Mouse (Mus musculus): ENCODE data around the gene Smg9. TPM values are rescaled to one million over a fixed set of nuclear protein-coding genes. Genes with fewer than 3 reads are reported as not detected.

The Smg9 gene
- 15.6 and 21.3 TPM in 2 replicates for total RNA-seq (2017)

DNA sequence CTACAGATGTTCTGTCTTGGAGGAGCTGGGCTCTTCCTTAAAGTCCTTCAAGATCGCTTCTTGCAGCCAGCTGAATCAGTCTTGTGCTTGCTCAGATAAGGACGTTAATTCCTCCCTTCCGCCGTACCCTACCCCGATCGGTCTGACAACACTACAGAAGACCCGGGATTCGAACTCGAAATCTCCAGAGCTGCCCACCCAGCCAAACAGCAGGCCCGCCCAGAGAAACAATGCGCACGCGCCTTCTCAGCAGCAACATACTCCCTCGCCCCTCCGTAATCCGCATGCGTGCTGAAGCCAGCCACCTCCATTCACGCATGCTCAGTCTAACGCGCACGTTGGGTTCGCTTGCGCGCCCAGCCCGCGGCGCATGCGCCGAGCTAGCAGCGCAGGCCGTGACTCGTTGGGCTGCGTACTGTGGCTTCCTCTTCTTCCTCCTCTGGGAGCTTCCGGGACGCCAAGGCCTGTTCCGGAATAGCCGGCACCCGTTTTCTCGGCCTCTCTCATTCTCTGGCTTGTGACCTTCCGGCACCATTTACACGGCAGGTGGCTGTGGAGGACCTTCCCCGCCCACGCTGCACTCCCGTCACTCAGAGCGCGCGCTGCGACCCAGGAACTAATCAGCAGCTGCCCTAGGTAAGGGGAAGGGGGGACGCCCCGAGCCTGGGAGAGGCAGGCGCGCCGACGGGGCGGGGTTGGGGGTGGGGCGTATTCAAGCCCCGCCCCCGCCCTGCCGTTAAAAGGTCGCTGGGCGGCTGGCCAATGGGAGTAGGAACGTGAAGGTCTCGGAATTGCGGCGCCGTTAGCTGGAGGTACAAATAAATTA, at the start of gene Smg9:
Gene Smg9, plus strand, starts transcription at position 364 of the 826 bp plus-strand sequence.
- ATAC-seq (replicated peaks in 1 of 2; ENCODE audit: insufficient read depth in 1 of 2, low FRiP score in 2 of 2, low TSS enrichment in 1 of 2, low read depth in 1 of 2, poor library complexity in 2 of 2, severe bottlenecking in 2 of 2) = peak; percentile 81

DNA sequence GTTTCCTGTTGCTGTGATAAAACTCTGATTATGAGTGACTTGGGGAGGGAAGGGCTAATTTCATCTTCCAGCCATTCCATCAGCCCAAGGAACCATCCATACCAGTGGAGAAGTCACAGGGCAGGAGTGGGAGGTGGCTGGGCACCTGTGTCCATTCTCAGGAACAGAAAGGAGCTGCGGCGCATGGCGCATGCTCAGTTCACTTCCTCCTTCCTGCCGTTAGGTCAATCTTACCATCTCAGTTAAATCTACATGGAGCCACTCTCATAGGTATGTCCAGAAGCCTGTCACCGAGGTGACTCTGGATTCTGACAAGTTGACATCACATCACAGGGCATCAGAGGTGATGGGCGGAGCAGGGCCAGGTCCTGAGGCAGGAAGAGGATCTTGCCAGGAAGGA, 43.8 kb upstream of the Smg9 start:
- ATAC-seq (replicated peaks in 1 of 2; ENCODE audit: insufficient read depth in 1 of 2, low FRiP score in 2 of 2, low TSS enrichment in 1 of 2, low read depth in 1 of 2, poor library complexity in 2 of 2, severe bottlenecking in 2 of 2) = no peak

DNA sequence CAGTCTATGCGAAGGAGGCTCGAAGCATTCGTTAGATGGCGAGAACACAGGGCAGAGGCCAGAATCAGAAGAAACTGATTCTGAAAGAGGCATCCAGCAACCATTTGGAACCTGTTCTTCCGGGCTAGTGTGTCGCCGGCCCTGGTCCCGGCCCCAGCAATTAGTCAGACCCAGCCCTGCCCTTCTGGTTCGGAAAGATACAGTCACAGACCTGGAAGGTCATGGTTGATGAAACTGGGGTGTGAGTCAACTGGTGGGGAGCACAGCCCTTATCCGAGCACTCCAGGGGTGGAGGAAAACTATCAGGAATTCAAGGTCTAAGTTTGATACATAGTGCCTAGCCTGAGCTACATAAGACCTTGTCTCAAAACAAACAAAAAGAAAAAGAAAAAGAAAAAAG, 43.3 kb upstream of the Smg9 start:
- ATAC-seq (replicated peaks in 1 of 2; ENCODE audit: insufficient read depth in 1 of 2, low FRiP score in 2 of 2, low TSS enrichment in 1 of 2, low read depth in 1 of 2, poor library complexity in 2 of 2, severe bottlenecking in 2 of 2) = no peak

DNA sequence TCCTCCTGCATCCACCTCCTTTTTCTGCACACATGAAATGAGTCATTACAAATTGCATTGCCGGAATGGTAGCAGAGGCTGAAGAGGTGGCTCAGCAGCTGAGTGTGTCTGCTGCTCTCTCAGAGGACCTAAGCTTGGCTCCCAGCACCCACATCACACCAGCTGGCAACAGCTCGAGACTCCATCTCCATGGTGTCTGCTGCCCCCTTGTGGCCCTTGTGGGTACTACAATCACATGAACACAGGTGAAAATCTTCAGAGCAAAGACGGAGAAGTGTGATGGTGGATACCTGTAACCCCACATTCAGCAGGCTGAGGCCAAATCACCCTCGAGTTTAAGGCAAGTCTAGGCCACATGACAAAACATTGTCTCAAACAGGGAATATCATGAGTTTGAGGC, 41.5 kb upstream of the Smg9 start:
- ATAC-seq (replicated peaks in 1 of 2; ENCODE audit: insufficient read depth in 1 of 2, low FRiP score in 2 of 2, low TSS enrichment in 1 of 2, low read depth in 1 of 2, poor library complexity in 2 of 2, severe bottlenecking in 2 of 2) = no peak

DNA sequence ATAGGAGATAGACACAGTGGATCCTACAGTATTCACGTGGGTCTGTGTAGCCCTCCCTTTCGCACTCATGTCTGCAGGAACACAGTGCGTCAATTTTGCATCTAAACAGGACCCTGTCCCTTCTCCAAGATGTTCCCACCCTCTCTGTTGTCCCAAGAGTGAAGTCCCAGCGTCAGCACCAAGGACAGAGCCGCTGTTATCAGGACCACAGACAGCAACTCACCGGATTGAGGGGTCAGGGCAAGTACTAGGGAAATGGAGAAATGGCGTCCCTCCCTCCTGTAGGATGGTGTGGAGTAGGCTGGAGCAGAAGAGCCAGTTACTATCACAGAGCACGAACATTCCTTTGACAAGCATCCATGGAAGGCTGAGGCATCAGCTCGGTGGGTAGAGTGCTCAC, 40.1 kb upstream of the Smg9 start:
- peak in 1 of 2 experiments; percentile 36; a peak in 1 of 4 replicates for ATAC-seq (replicated peaks in 1 of 2; ENCODE audit: insufficient read depth in 1 of 2, low FRiP score in 2 of 2, low TSS enrichment in 1 of 2, low read depth in 1 of 2, poor library complexity in 2 of 2, severe bottlenecking in 2 of 2)

DNA sequence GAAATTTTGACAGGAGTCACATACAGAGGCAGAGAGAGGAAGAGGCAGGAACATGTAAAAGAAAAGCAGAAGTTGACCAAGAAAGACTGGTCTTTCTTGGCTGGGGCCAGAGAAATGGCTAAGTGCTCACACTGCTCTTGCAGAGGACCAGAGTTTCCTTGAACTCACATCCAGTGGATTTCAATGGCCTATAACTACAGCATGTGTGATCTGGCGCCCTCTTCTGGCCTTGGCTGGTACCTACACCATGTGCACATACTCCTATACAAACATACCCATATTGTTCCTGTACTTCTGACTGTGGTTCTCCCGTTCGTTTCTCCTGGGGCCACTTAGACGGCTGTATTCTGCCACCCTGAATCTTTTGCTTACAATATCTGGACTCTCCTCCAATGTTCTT, 38.4 kb upstream of the Smg9 start:
- ATAC-seq (replicated peaks in 1 of 2; ENCODE audit: insufficient read depth in 1 of 2, low FRiP score in 2 of 2, low TSS enrichment in 1 of 2, low read depth in 1 of 2, poor library complexity in 2 of 2, severe bottlenecking in 2 of 2) = peak; percentile 23 to 27; a peak in 2 of 4 replicates

DNA sequence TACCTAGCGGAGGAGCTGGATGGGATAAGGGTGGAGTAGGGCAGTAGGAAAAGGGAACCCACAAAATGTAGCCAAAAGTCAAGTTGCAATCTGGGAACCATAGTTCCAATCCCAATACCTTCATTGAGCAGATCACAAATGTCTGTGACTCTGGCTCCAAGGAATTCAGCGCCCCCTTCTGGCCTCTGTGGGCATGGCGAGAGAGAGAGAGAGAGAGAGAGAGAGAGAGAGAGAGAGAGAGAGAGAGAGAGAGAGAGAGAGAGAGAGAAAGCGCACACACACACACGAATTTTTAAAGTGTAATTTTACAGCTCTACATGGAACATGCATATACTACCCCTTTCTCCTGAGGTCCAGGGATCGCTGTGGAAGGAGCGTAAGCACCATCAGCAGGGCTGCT, 36.2 kb upstream of the Smg9 start:
- ATAC-seq (replicated peaks in 1 of 2; ENCODE audit: insufficient read depth in 1 of 2, low FRiP score in 2 of 2, low TSS enrichment in 1 of 2, low read depth in 1 of 2, poor library complexity in 2 of 2, severe bottlenecking in 2 of 2) = no peak

DNA sequence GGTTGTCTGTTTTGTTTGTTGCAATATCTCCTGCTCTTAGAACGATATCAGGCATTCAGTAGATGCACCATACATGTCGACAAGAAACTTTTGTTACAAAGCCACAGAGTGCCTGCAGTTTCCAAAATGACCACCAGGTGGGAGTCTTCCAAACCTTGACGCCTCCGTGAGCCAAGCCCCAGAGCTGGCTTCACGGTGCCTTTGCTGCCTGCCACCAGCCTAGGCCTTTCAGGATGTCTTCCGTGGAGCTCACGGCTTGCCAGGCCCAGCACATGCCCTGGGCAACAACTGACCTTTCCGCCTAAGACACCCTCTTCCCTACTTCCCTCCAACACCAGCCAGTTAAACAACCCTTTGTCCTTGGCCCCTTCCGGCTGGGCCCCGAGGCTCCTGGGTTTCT, 34.6 kb upstream of the Smg9 start:
- ATAC-seq (replicated peaks in 1 of 2; ENCODE audit: insufficient read depth in 1 of 2, low FRiP score in 2 of 2, low TSS enrichment in 1 of 2, low read depth in 1 of 2, poor library complexity in 2 of 2, severe bottlenecking in 2 of 2) = peak; percentile 61 to 66

DNA sequence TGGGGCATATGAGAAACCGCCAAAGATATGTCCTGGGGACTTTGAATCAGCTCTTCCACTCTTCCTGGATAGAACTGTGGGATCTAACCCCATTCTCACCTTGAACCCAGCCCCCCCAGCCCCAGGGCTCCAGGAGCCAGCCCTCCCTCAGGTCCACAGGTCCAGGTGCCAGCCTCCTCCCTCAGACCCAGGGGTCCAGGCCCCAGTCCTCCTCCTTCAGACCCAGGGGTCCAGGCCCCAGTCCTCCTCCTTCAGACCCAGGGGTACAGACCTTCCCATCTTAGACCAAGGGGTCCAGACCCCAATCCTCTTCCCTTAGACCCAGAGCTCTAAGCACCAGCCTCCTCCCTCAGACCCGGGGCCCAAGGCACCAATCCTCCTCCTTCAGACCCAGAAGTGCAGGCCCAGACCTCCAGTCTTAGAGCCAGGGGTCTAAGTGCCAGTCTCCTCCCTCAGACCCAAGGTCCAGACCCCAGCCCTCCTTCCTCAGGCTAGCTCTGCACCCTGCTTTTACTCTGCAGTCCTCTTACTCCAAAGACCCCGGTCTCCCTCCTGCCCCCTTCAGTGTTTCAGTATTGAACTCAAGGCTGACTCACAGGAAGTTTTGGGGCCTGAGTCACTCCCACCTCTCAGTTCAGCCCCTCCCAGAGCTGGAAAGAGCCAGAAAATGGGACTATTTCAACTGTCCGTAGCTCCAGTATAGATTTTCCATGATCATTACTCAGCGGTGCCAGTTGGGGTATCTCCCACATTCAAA, 34.0 kb upstream of the Smg9 start:
- no peak for ATAC-seq (replicated peaks in 1 of 2; ENCODE audit: insufficient read depth in 1 of 2, low FRiP score in 2 of 2, low TSS enrichment in 1 of 2, low read depth in 1 of 2, poor library complexity in 2 of 2, severe bottlenecking in 2 of 2)

DNA sequence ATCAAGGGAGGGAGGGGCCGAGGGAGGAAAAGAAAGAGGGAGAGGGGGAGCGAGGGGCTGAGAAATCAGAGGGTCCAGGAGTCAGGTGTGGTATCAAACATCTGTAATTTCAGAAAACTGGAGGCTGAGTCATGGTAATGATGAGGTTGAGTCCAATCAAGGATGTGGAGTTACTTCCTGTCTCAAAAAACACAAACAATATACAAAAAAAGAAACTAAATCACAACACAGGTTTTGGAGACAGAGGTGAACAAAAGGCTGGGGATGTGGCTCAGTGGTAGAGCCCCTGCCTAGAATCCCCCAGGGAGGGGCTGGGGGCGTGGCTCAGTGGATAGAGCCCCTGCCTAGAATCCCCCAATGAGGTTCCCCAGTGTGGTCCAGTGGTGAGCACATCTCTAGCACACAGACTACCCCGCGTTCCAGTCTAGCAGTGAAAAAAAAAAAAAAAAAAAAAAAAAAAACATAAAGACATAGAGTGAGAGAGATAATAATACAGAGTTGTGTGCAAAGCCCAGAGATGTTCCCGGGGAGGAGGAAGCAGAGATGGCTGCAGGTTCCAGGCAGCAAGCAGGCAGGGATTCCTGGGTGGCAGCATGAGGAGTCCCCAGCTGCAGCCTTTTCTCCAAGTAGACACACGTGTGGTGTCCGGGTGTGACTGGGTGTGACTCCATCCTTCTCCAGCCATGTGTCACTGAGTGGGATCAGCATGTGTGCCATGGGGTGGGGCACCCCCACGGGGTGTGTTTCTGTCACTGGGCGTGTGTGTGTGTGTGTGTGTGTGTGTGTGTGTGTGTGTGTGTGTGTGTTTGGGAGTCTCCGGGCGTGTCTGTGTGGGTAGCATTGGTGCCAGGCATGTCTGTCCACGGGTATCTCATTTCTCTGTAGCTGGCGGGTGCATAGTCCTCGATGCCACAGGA, 32.4 kb upstream of the Smg9 start:
- no peak for ATAC-seq (replicated peaks in 1 of 2; ENCODE audit: insufficient read depth in 1 of 2, low FRiP score in 2 of 2, low TSS enrichment in 1 of 2, low read depth in 1 of 2, poor library complexity in 2 of 2, severe bottlenecking in 2 of 2)

DNA sequence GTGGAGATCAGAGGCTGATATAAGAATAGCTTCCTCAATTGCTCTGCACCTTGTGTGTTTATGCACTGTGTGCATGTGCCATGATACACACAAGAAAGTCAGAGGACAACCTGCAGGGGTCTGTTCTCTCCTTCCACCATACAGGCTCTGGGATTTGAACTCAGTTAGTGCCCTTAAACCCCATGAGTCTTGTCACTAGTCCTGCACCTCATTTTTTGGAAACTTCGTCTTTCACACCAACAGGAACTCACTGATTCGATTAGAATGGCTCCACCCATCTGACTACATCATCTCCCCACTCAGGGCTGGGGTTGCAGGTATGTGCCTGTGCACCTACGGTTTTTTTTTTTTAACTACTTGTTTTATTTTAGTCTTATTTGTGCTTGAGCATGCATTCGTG, 31.2 kb upstream of the Smg9 start:
- no peak for ATAC-seq (replicated peaks in 1 of 2; ENCODE audit: insufficient read depth in 1 of 2, low FRiP score in 2 of 2, low TSS enrichment in 1 of 2, low read depth in 1 of 2, poor library complexity in 2 of 2, severe bottlenecking in 2 of 2)

DNA sequence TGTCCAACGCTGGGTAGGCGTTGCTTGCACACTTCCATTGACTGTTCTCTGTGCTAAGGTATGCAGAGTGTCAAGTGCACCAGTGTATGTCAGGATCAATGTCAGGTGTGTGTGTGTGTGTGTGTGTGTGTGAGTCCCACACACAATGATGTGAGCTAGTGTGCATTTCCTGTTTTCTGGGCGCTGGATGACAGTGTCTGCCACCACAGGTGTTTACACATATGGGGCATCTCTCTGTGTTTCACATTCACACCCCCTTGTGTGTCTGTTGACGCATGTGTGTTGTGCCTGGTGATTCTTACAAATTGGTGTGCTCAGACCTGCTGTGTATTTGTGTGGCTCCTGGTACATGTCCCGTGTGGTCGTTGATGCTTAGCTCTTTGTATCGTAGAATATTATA, 30.5 kb upstream of the Smg9 start:
- no peak for ATAC-seq (replicated peaks in 1 of 2; ENCODE audit: insufficient read depth in 1 of 2, low FRiP score in 2 of 2, low TSS enrichment in 1 of 2, low read depth in 1 of 2, poor library complexity in 2 of 2, severe bottlenecking in 2 of 2)

DNA sequence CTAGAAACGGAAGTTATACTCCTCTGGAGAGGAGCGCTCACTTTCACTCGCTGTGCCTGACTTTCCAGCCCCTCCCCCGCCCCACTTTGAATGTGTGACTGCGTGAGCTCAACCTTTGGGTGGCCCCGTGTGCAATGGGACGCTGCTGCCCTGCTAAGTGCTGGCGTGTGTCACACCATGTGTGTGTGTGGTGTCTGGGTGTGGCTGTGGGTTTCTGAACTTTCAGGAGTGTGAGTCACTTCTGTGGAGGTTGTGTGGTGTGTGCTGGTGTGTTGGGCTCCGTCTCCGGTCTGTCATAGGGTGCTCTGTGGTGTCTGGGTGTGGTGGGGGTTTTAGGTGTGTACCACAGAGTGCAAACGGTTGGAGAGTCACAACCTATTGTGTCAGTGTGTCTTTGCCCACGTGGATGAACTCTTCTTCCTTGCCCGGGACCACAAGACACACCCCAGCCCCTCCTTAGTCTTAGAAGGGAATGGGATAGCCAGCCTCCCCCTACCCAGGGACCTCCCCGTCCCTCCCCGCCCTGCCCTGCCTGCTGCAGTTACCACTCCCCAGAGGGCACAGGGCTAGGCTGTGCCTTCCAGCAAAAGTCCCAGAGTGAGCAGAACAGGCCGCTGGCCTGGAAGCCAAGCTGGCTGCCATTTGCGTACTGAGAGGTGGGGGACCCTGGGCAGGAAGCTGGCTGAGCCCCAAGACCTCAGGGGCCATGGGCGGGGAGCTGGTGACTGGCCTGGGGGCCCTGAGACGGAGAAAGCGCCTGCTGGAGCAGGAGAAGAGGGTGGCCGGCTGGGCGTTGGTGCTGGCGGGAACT, 29.5 kb upstream of the Smg9 start, which contains the start of gene Kcnn4:
Gene Kcnn4, plus strand, starts transcription at position 533 of the 811 bp plus-strand sequence.
- ATAC-seq (replicated peaks in 1 of 2; ENCODE audit: insufficient read depth in 1 of 2, low FRiP score in 2 of 2, low TSS enrichment in 1 of 2, low read depth in 1 of 2, poor library complexity in 2 of 2, severe bottlenecking in 2 of 2) = peak; percentile 8 to 26

DNA sequence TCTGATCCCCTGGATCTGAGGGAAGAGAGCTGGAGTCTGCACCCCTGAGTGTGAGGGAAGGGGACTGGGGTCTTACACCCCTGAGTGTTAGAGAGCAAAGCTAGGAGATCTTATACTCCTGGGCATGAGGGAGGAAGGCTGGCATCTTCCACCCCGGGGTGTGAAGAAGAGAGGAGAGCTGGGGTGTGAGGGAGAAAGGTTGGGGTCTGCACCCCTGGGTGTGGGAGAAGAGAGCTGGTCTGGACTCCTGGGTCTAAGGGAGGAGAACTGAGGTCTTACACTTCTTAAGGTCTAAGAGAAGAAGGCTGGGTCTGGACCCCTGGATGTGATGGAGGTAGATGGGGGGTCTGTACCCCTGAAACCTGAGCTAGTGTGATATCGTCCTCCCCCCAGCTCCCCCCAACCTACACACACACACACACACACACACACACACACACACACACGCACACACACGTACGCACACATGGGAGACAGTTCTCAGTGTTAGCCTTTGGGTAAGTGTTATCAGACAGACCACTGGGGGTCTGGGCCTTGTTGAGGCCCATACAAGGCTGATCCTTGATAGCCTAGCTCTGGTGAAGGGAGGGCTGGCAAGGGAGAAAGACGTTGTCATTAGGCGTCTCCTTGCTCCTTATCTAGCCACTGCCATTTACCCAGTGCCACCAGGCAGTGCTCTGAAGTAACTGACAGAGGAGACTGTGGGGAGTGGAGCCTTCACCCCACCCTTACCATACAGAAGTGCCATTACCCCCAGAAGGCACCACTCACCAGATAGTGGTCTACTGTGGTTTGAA, 28.2 kb upstream of the Smg9 start:
- 0 out of 4 replicates have a peak, but pooled peaks of 1 of the 2 experiments have one; percentile 6 for ATAC-seq (replicated peaks in 1 of 2; ENCODE audit: insufficient read depth in 1 of 2, low FRiP score in 2 of 2, low TSS enrichment in 1 of 2, low read depth in 1 of 2, poor library complexity in 2 of 2, severe bottlenecking in 2 of 2)

DNA sequence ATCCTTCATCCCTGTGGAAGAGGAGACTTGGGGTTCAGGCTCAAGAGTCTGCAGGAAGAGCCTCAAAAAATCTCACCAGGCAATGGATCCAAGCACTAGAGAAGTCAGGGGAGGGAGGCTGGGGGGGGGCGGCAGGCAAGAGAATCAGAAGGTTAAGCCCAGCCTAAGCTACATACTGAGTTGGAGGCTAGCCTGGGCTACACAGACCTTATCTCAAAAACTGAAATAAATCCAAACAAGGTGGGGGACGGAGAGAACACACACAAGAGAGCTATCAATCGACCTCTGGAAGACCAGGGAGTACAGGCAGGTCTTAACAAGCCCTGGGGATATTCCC, 27.6 kb upstream of the Smg9 start:
- ATAC-seq (replicated peaks in 1 of 2; ENCODE audit: insufficient read depth in 1 of 2, low FRiP score in 2 of 2, low TSS enrichment in 1 of 2, low read depth in 1 of 2, poor library complexity in 2 of 2, severe bottlenecking in 2 of 2) = no peak

DNA sequence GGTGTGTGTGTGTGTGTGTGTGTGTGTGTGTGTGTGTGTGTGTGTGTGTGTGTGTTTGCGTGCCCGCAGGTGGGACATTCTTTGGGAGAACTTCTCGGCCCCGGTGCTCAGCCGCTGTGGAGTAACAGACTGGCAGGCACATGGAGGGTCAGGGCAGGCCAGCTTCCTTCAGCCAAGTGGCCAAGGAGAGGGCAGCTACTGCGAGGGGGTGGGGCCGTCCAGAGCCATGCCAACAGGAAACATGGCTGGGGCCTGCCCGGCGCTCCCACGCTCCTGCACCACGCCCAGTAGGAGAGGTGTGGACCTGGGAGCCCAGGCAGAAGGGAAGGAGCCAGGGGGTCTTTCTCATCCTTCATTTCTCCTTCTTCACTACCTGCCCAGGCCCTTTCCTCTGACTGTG, 27.1 kb upstream of the Smg9 start:
- no peak for ATAC-seq (replicated peaks in 1 of 2; ENCODE audit: insufficient read depth in 1 of 2, low FRiP score in 2 of 2, low TSS enrichment in 1 of 2, low read depth in 1 of 2, poor library complexity in 2 of 2, severe bottlenecking in 2 of 2)

All from hematopoietic stem cell, adult 5-6 weeks (primary cell).